Mouse (Mus musculus) MEL (cell line): ENCODE data around the gene Adamtsl1. TPM values are rescaled to one million over a fixed set of nuclear protein-coding genes. Genes with fewer than 3 reads are reported as not detected.

Experiments used
- DNase-seq: peaks from one replicate; pipeline ENCODE4 v3.0.0; 2011; ENCODE audit warnings: low read depth, low spot score
- H3K27ac ChIP-seq: 2 replicates; pipeline ENCODE4 v1.5.1; 2012; ENCODE audit warnings: low read depth, mild to moderate bottlenecking, control low read depth, low read length, moderate library complexity; ENCODE audit not compliant: control insufficient read depth
- H3K27me3 ChIP-seq, 2 experiments: fragments of 150-350 bp in 1 of 2; sonication (generic) in 1 of 2; 2 replicates each; pipeline ENCODE4 v1.6.1; 2012; ENCODE audit warnings: low read length in 2 of 2, mild to moderate bottlenecking in 2 of 2, improper control_type of control experiment in 1 of 2, moderate library complexity in 1 of 2; ENCODE audit not compliant: insufficient read depth in 2 of 2, control insufficient read depth in 1 of 2
- H3K36me3 ChIP-seq, 2 experiments: 2 replicates each; pipeline ENCODE4 v1.6.1; 2012 to 2014; ENCODE audit warnings: low read length in 2 of 2, improper control_type of control experiment in 1 of 2, inconsistent platforms in 1 of 2, mild to moderate bottlenecking in 1 of 2; ENCODE audit not compliant: insufficient read depth in 2 of 2, control insufficient read depth in 1 of 2
- H3K4me1 ChIP-seq, 2 experiments: fragments of 150-350 bp in 1 of 2; sonication (generic) in 1 of 2; 2 replicates each; pipeline ENCODE4 v1.6.1; 2012; ENCODE audit warnings: low read length in 2 of 2, improper control_type of control experiment in 1 of 2, mild to moderate bottlenecking in 1 of 2; ENCODE audit not compliant: insufficient read depth in 2 of 2, control insufficient read depth in 1 of 2
- H3K4me3 ChIP-seq, 2 experiments: fragments of 150-350 bp in 1 of 2; sonication (generic) in 1 of 2; 2 replicates each; pipeline ENCODE4 v1.5.1; 2012; ENCODE audit warnings: low read depth in 2 of 2, low read length in 2 of 2, mild to moderate bottlenecking in 2 of 2, moderate library complexity in 2 of 2, control low read depth in 1 of 2, improper control_type of control experiment in 1 of 2; ENCODE audit not compliant: control insufficient read depth in 1 of 2, insufficient read depth in 1 of 2
- H3K79me2 ChIP-seq: 2 replicates; pipeline ENCODE4 v1.6.1; 2012; ENCODE audit warnings: mild to moderate bottlenecking, low read length, moderate library complexity; ENCODE audit not compliant: control insufficient read depth, poor library complexity, insufficient read depth
- H3K9ac ChIP-seq: 2 replicates; pipeline ENCODE4 v1.6.1; 2012; ENCODE audit warnings: low read depth, mild to moderate bottlenecking, control low read depth, low read length, moderate library complexity; ENCODE audit not compliant: control insufficient read depth, poor library complexity, severe bottlenecking
- H3K9me3 ChIP-seq: fragments of 150-350 bp; sonication (generic); replicated peaks from 2 replicates; pipeline ENCODE4 v1.6.1; 2012; ENCODE audit warnings: mild to moderate bottlenecking, low read length, improper control_type of control experiment, moderate library complexity; ENCODE audit not compliant: insufficient read depth
- CHD1 ChIP-seq: IDR thresholded peaks from 2 replicates; pipeline ENCODE4 v1.6.1; 2012; ENCODE audit warnings: low read depth, mild to moderate bottlenecking, inconsistent platforms, low read length, improper control_type of control experiment
- E2F4 ChIP-seq: IDR thresholded peaks from 2 replicates; pipeline ENCODE4 v1.6.1; 2011; ENCODE audit warnings: low read depth, low read length, improper control_type of control experiment, borderline replicate concordance
- ETS1 ChIP-seq: IDR thresholded peaks from 2 replicates; pipeline ENCODE4 v1.6.1; 2012; ENCODE audit warnings: low read depth, mild to moderate bottlenecking, inconsistent platforms, low read length, improper control_type of control experiment, moderate library complexity
- GABPA ChIP-seq: IDR thresholded peaks from 2 replicates; pipeline ENCODE4 v1.6.1; 2012; ENCODE audit warnings: low read depth, mild to moderate bottlenecking, inconsistent platforms, low read length, improper control_type of control experiment, moderate library complexity
- HCFC1 ChIP-seq: IDR thresholded peaks from 2 replicates; pipeline ENCODE4 v1.6.1; 2012; ENCODE audit warnings: low read depth, mild to moderate bottlenecking, inconsistent platforms, low read length, improper control_type of control experiment, moderate library complexity
- KAT2A ChIP-seq: conservative IDR thresholded peaks from 2 replicates; pipeline ENCODE4 v1.6.1; 2012; ENCODE audit warnings: low read depth, low read length, improper control_type of control experiment, inconsistent platforms
- MAZ ChIP-seq: IDR thresholded peaks from 2 replicates; pipeline ENCODE4 v1.6.1; 2012; ENCODE audit warnings: low read depth, mild to moderate bottlenecking, inconsistent platforms, low read length, improper control_type of control experiment
- MEF2A ChIP-seq: IDR thresholded peaks from 2 replicates; pipeline ENCODE4 v1.6.1; 2014; ENCODE audit warnings: low read depth, mild to moderate bottlenecking, inconsistent platforms, low read length, improper control_type of control experiment; ENCODE audit not compliant: poor library complexity, insufficient replicate concordance, severe bottlenecking; ENCODE audit errors: extremely low read depth
- MXI1 ChIP-seq: IDR thresholded peaks from 2 replicates; pipeline ENCODE4 v1.6.1; 2011; ENCODE audit warnings: mild to moderate bottlenecking, low read depth, low read length, improper control_type of control experiment
- MYC ChIP-seq: IDR thresholded peaks from 2 replicates; pipeline ENCODE4 v1.6.1; 2011; ENCODE audit warnings: low read depth, mild to moderate bottlenecking, low read length, improper control_type of control experiment, moderate library complexity
- RAD21 ChIP-seq: IDR thresholded peaks from 2 replicates; pipeline ENCODE4 v1.6.1; 2011; ENCODE audit warnings: mild to moderate bottlenecking, low read depth, low read length, improper control_type of control experiment
- SIN3A ChIP-seq: IDR thresholded peaks from 2 replicates; pipeline ENCODE4 v1.6.1; 2012; ENCODE audit warnings: low read length, improper control_type of control experiment, inconsistent platforms
- SMC3 ChIP-seq: IDR thresholded peaks from 2 replicates; pipeline ENCODE4 v1.6.1; 2011; ENCODE audit warnings: low read depth, low read length, improper control_type of control experiment
- TAL1 ChIP-seq: IDR thresholded peaks from 2 replicates; pipeline ENCODE4 v1.6.1; 2012; ENCODE audit warnings: mild to moderate bottlenecking, inconsistent platforms, low read length, moderate library complexity, mixed read lengths
- TCF12 ChIP-seq: IDR thresholded peaks from 2 replicates; pipeline ENCODE4 v1.6.1; 2014; ENCODE audit warnings: low read depth, mild to moderate bottlenecking, inconsistent platforms, low read length, improper control_type of control experiment, moderate library complexity
- UBTF ChIP-seq: IDR thresholded peaks from 2 replicates; pipeline ENCODE4 v1.6.1; 2012; ENCODE audit warnings: low read depth, mild to moderate bottlenecking, inconsistent platforms, low read length, improper control_type of control experiment, moderate library complexity, borderline replicate concordance; ENCODE audit not compliant: insufficient read depth
- USF1 ChIP-seq: IDR thresholded peaks from 2 replicates; pipeline ENCODE4 v1.6.1; 2014; ENCODE audit warnings: low read depth, mild to moderate bottlenecking, inconsistent platforms, low read length, improper control_type of control experiment, moderate library complexity
- USF2 ChIP-seq, 2 experiments: IDR thresholded peaks; 2 replicates each; pipeline ENCODE4 v1.6.1; 2011 to 2012; ENCODE audit warnings: improper control_type of control experiment in 2 of 2, low read length in 2 of 2, borderline replicate concordance in 1 of 2, inconsistent platforms in 1 of 2, low read depth in 1 of 2, mild to moderate bottlenecking in 1 of 2; ENCODE audit not compliant: insufficient read depth in 1 of 2
- ZC3H11A ChIP-seq: IDR thresholded peaks from 2 replicates; pipeline ENCODE4 v1.6.1; 2012; ENCODE audit warnings: low read depth, mild to moderate bottlenecking, inconsistent platforms, low read length, improper control_type of control experiment
- ZMIZ1 ChIP-seq: IDR thresholded peaks from 2 replicates; pipeline ENCODE4 v1.6.1; 2012; ENCODE audit warnings: low read depth, mild to moderate bottlenecking, inconsistent platforms, low read length, improper control_type of control experiment, moderate library complexity
- polyA plus RNA-seq, 2 experiments: library from polyadenylated mRNA; stranded (reverse) in 1 of 2; unstranded in 1 of 2; fragments of >175 nt in 1 of 2; fragments of >200 nt in 1 of 2; gene quantifications; 2 replicates each; pipeline versions ENCODE4 v1.2.1 to v1.2.4; 2012; ENCODE audit warnings: low replicate concordance in 2 of 2, low read depth in 1 of 2; ENCODE audit not compliant: insufficient read length in 2 of 2, insufficient read depth in 1 of 2, missing spikeins in 1 of 2
- total RNA-seq: library from RNA; depleted of rRNA; stranded (reverse); fragments of 300-350 nt; gene quantifications from 2 replicates; pipeline ENCODE4 v1.2.3, GENCODE M21; 2012

The Adamtsl1 gene
- total and polyA plus RNA-seq, 3 experiments: not detected

DNA sequence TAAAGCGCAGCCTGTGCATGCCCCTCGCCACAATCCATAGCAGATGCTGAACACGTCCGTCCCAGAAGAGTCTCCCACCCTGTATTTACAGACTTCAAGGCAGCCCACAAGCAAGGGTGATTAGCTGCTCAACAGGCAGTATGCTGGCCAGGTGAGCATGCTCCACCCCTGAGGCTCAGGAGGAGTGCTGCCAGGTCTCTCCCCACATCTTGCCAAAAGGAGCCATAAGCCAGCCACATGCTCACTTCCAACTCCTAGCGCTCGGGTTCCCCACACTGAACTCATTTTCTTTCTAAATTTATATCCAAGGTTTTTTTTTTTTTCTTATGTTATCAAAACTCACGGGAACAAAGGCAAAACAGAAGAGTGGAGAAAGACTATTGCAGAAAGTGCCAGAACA lies 687.8 kb downstream of the Adamtsl1 start:
- H3K79me2 ChIP-seq: no peaks in the 10 kb centered on the region
- no peak overlapping the region for H3K4me3 ChIP-seq
- no peak overlapping the region for H3K27ac ChIP-seq
- H3K27me3 ChIP-seq: no peaks in the 10 kb centered on the region
- no peaks in the 10 kb centered on the region for H3K9me3 ChIP-seq
- no peaks in the 10 kb centered on the region for H3K36me3 ChIP-seq
- no peaks in the 10 kb centered on the region for H3K4me1 ChIP-seq
- no peak for DNase-seq
- TF ChIP-seq HCFC1 (no peak), SIN3A (no peak), CHD1 (no peak), USF1 (no peak), USF2 (IDR thresholded peaks at IDR 0.05; ENCODE audit: borderline replicate concordance in 1 of 2, insufficient read depth in 1 of 2, low read depth in 1 of 2, low read length in 2 of 2) (no peak), ZMIZ1 (no peak), MYC (no peak), SMC3 (no peak), TCF12 (no peak), RAD21 (no peak), GABPA (no peak), E2F4 (no peak), KAT2A (no peak), UBTF (no peak), MAZ (no peak), TAL1 (no peak), ETS1 (no peak)
- TF ChIP-seq, all 39 proteins: peak for 0
- H3K9ac ChIP-seq: no peak overlapping the region

DNA sequence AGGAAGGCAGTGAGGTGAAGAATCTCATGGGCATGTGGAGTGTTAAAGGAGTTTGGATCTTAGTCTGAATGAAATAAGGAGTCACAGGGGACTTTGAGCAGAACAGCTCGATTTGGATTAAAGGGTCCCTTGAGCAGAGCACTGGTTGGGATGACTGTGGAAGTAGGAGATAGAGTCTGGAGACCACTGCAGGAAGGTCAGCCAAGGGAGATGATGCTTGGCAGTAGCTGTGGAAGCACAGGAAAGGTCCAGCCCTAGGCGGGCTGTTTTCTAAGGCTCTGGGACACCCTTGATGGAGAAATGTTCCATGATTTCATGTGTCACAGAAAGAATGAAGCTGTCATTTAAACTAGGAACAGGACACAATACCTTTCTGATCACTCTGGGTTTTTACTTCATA lies 689.3 kb downstream of the Adamtsl1 start:
- no peaks in the 10 kb centered on the region for H3K4me1 ChIP-seq
- no peak for DNase-seq
- H3K27ac ChIP-seq: no peak overlapping the region
- no peaks in the 10 kb centered on the region for H3K79me2 ChIP-seq
- no peak overlapping the region for H3K9ac ChIP-seq
- TF ChIP-seq MEF2A (no peak), MXI1 (no peak), ZC3H11A (no peak), ETS1 (no peak), MAZ (no peak), E2F4 (no peak)
- H3K9me3 ChIP-seq: no peaks in the 10 kb centered on the region
- H3K4me3 ChIP-seq: no peak overlapping the region
- H3K27me3 ChIP-seq: no peaks in the 10 kb centered on the region
- H3K36me3 ChIP-seq: no peaks in the 10 kb centered on the region
